Mouse (Mus musculus): Measurements from ENCODE around the gene Anp32a. TPM values are rescaled to one million over a fixed set of nuclear protein-coding genes. Genes with fewer than 3 reads are reported as not detected.

Gene Anp32a
- 100 to 1,000 TPM; 255 to 287 TPM for total RNA-seq (2021)
- long read RNA-seq, experiment 1, transcript Anp32a-201 (7 exons, 2,113 nt): major isoform, 6 of 19 reads
- long read RNA-seq, experiment 1, partial matches to known transcripts: 3 of 19 reads
- long read RNA-seq, experiment 1, other reads (novel, unspliced or antisense): 10 of 19 reads
- long read RNA-seq, experiment 2, transcript Anp32a-201 (7 exons, 2,113 nt): major isoform, 30 of 45 reads
- long read RNA-seq, experiment 2, partial matches to known transcripts: 1 of 45 reads
- long read RNA-seq, experiment 2, other reads (novel, unspliced or antisense): 12 of 45 reads

GRCm38 (mm10) chr9:62341123-62341486 is at the start of gene Anp32a:
Anp32a (plus strand) TSS chr9:62341293.
- peak; percentile 99 for DNase-seq (ENCODE audit: low spot score in 2 of 2)

GRCm38 (mm10) chr9:62295006-62295698 is 45.9 kb upstream of the Anp32a start:
- DNase-seq (ENCODE audit: low spot score in 2 of 2): peak; percentile 87 to 88

- DNase-seq (ENCODE audit: low spot score in 2 of 2): no peak
These were observed 44.2 kb upstream of the Anp32a start for GRCm38 (mm10) chr9:62296891-62297290.

- peak in 1 of 2 experiments; percentile 28 for DNase-seq (ENCODE audit: low spot score in 2 of 2)
These were observed 25.5 kb upstream of the Anp32a start for GRCm38 (mm10) chr9:62315556-62315955.

GRCm38 (mm10) chr9:62318729-62319128 is 22.4 kb upstream of the Anp32a start:
- DNase-seq (ENCODE audit: low spot score in 2 of 2): no peak

- DNase-seq (ENCODE audit: low spot score in 2 of 2): no peak
These were observed 17.3 kb upstream of the Anp32a start for GRCm38 (mm10) chr9:62323816-62324215.

- DNase-seq (ENCODE audit: low spot score in 2 of 2): no peak
These were observed 15.1 kb upstream of the Anp32a start for GRCm38 (mm10) chr9:62325965-62326364.

GRCm38 (mm10) chr9:62334298-62334825 is 6.7 kb upstream of the Anp32a start:
- DNase-seq (ENCODE audit: low spot score in 2 of 2): no peak

GRCm38 (mm10) chr9:62335396-62335795 is 5.7 kb upstream of the Anp32a start:
- DNase-seq (ENCODE audit: low spot score in 2 of 2): no peak

- DNase-seq (ENCODE audit: low spot score in 2 of 2): no peak
These were observed 3.0 kb upstream of the Anp32a start for GRCm38 (mm10) chr9:62337924-62338635.

GRCm38 (mm10) chr9:62338636-62339191 is 2.4 kb upstream of the Anp32a start:
- DNase-seq (ENCODE audit: low spot score in 2 of 2): no peak

- no peak for DNase-seq (ENCODE audit: low spot score in 2 of 2)
These were observed 581 bp upstream of the Anp32a start for GRCm38 (mm10) chr9:62340301-62341122.

- no peak for DNase-seq (ENCODE audit: low spot score in 2 of 2)
These were observed 778 bp downstream of the Anp32a start for GRCm38 (mm10) chr9:62341701-62342440.

- peak in 1 of 2 experiments; percentile 48 for DNase-seq (ENCODE audit: low spot score in 2 of 2)
These were observed 1.5 kb downstream of the Anp32a start for GRCm38 (mm10) chr9:62342441-62343191.

- DNase-seq (ENCODE audit: low spot score in 2 of 2): peak; percentile 66 to 73
These were observed 2.3 kb downstream of the Anp32a start for GRCm38 (mm10) chr9:62343192-62343903.

- peak; percentile 51 to 70 for DNase-seq (ENCODE audit: low spot score in 2 of 2)
These were observed 2.9 kb downstream of the Anp32a start for GRCm38 (mm10) chr9:62343904-62344491.

GRCm38 (mm10) chr9:62344545-62344944 is 3.5 kb downstream of the Anp32a start:
- DNase-seq (ENCODE audit: low spot score in 2 of 2): peak; percentile 54 to 59

GRCm38 (mm10) chr9:62345081-62345481 is 4.0 kb downstream of the Anp32a start:
- DNase-seq (ENCODE audit: low spot score in 2 of 2): no peak
